Mouse (Mus musculus): ENCODE results near the gene Focad. TPM values are rescaled to one million over a fixed set of nuclear protein-coding genes. Genes with fewer than 3 reads are reported as not detected.
A peak's percentile ranks its signal among the peaks of the same experiment; 100 is the strongest.

Gene Focad
- total and polyA plus RNA-seq, 3 experiments: 9.5 to 15.3 (median 12.7) TPM

GRCm38 (mm10) chr4:88081885-88082284 is 12.5 kb upstream of the Focad start:
- no peak overlapping the region for H3K4me3 ChIP-seq
- H3K4me1 ChIP-seq (ENCODE audit: control insufficient read depth, insufficient read depth, low read length): peaks cover 2% of the 10 kb centered on the region
- intact Hi-C loops (cut with DNase I): no loop called here
- H3K79me2 ChIP-seq (replicated peaks; ENCODE audit: control insufficient read depth, insufficient read depth, low read length): no peaks in the 10 kb centered on the region
- DNase-seq: no peak
- no peak overlapping the region for H3K9ac ChIP-seq (ENCODE audit: low read depth, low read length)
- WGBS: 95% methylated on average over 3 of the region's 3 CpGs
- no peaks in the 10 kb centered on the region for H3K36me3 ChIP-seq (ENCODE audit: control insufficient read depth, insufficient read depth, low read length)
- no peak overlapping the region for H3K27ac ChIP-seq
- TF ChIP-seq EP300 (IDR thresholded peaks at IDR 0.05; ENCODE audit: insufficient read depth, low read depth, low read length) (no peak), CTCF (IDR thresholded peaks at IDR 0.05) (no peak), POLR2A (IDR thresholded peaks at IDR 0.05; ENCODE audit: insufficient read depth, low read depth, low read length) (no peak)
- H3K27me3 ChIP-seq (ENCODE audit: control insufficient read depth, insufficient read depth, low read length): no peaks in the 10 kb centered on the region

GRCm38 (mm10) chr4:88082381-88082780 is 12.0 kb upstream of the Focad start:
- no peak for DNase-seq
- Histone ChIP-seq H3K4me1 (ENCODE audit: control insufficient read depth, insufficient read depth, low read length) (peaks cover 2% of the 10 kb centered on the region), H3K27me3 (ENCODE audit: control insufficient read depth, insufficient read depth, low read length) (no peaks in the 10 kb centered on the region), H3K27ac (no peak overlapping the region), H3K9ac (ENCODE audit: low read depth, low read length) (no peak overlapping the region), H3K79me2 (replicated peaks; ENCODE audit: control insufficient read depth, insufficient read depth, low read length) (no peaks in the 10 kb centered on the region), H3K4me3 (no peak overlapping the region), H3K36me3 (ENCODE audit: control insufficient read depth, insufficient read depth, low read length) (no peaks in the 10 kb centered on the region)
- intact Hi-C loops (cut with DNase I): no loop called here
- TF ChIP-seq CTCF (IDR thresholded peaks at IDR 0.05): no peak
- no peak for TF ChIP-seq POLR2A (IDR thresholded peaks at IDR 0.05; ENCODE audit: insufficient read depth, low read depth, low read length)
- no peak for TF ChIP-seq EP300 (IDR thresholded peaks at IDR 0.05; ENCODE audit: insufficient read depth, low read depth, low read length)
- WGBS: 48% methylated on average over 4 of the region's 4 CpGs

- DNase-seq: no peak
- Histone ChIP-seq H3K27me3 (ENCODE audit: control insufficient read depth, insufficient read depth, low read length) (no peaks in the 10 kb centered on the region), H3K9ac (ENCODE audit: low read depth, low read length) (no peak overlapping the region), H3K36me3 (ENCODE audit: control insufficient read depth, insufficient read depth, low read length) (no peaks in the 10 kb centered on the region), H3K4me1 (ENCODE audit: control insufficient read depth, insufficient read depth, low read length) (peaks cover 2% of the 10 kb centered on the region), H3K79me2 (replicated peaks; ENCODE audit: control insufficient read depth, insufficient read depth, low read length) (no peaks in the 10 kb centered on the region), H3K4me3 (no peak overlapping the region), H3K27ac (no peak overlapping the region)
- WGBS: 50% methylated on average over 3 of the region's 3 CpGs
- intact Hi-C loops (cut with DNase I): no loop called here
- no peak for TF ChIP-seq POLR2A (IDR thresholded peaks at IDR 0.05; ENCODE audit: insufficient read depth, low read depth, low read length)
- no peak for TF ChIP-seq CTCF (IDR thresholded peaks at IDR 0.05)
- TF ChIP-seq EP300 (IDR thresholded peaks at IDR 0.05; ENCODE audit: insufficient read depth, low read depth, low read length): no peak
Measured at GRCm38 (mm10) chr4:88083781-88084180, 10.6 kb upstream of the Focad start.

GRCm38 (mm10) chr4:88090316-88090715 is 4.1 kb upstream of the Focad start:
- Histone ChIP-seq H3K36me3 (ENCODE audit: control insufficient read depth, insufficient read depth, low read length) (no peaks in the 10 kb centered on the region), H3K4me3 (no peak overlapping the region), H3K27me3 (ENCODE audit: control insufficient read depth, insufficient read depth, low read length) (no peaks in the 10 kb centered on the region), H3K27ac (no peak overlapping the region), H3K79me2 (replicated peaks; ENCODE audit: control insufficient read depth, insufficient read depth, low read length) (no peaks in the 10 kb centered on the region), H3K9ac (ENCODE audit: low read depth, low read length) (no peak overlapping the region), H3K4me1 (ENCODE audit: control insufficient read depth, insufficient read depth, low read length) (no peaks in the 10 kb centered on the region)
- intact Hi-C loops (cut with DNase I): loop anchor here (5.0 kb wide), 1 partner anchor 462 kb away; no protein-coding TSS in a partner anchor
- DNase-seq: no peak
- TF ChIP-seq CTCF (IDR thresholded peaks at IDR 0.05) (no peak), POLR2A (IDR thresholded peaks at IDR 0.05; ENCODE audit: insufficient read depth, low read depth, low read length) (no peak), EP300 (IDR thresholded peaks at IDR 0.05; ENCODE audit: insufficient read depth, low read depth, low read length) (no peak)
- WGBS: 67% methylated on average over 2 of the region's 2 CpGs

- no peak for TF ChIP-seq EP300 (IDR thresholded peaks at IDR 0.05; ENCODE audit: insufficient read depth, low read depth, low read length)
- no peak for TF ChIP-seq CTCF (IDR thresholded peaks at IDR 0.05)
- no peak for TF ChIP-seq POLR2A (IDR thresholded peaks at IDR 0.05; ENCODE audit: insufficient read depth, low read depth, low read length)
- Histone ChIP-seq H3K27me3 (ENCODE audit: control insufficient read depth, insufficient read depth, low read length) (no peaks in the 10 kb centered on the region), H3K9ac (ENCODE audit: low read depth, low read length) (peak overlapping the region; percentile 82), H3K79me2 (replicated peaks; ENCODE audit: control insufficient read depth, insufficient read depth, low read length) (no peaks in the 10 kb centered on the region), H3K4me1 (ENCODE audit: control insufficient read depth, insufficient read depth, low read length) (no peaks in the 10 kb centered on the region), H3K27ac (peak overlapping the region; percentile 77), H3K36me3 (ENCODE audit: control insufficient read depth, insufficient read depth, low read length) (no peaks in the 10 kb centered on the region), H3K4me3 (peak overlapping the region; percentile 77)
- WGBS: under 1% methylated on average over 30 of the region's 30 CpGs
- intact Hi-C loops (cut with DNase I): loop anchor here (1.0 to 5.0 kb wide), 2 partner anchors 62 to 457 kb away; partner anchors contain the start of gene Mllt3
- no peak for DNase-seq
Measured at GRCm38 (mm10) chr4:88094768-88095420, 465 bp downstream of the Focad start.

GRCm38 (mm10) chr4:88095693-88096092 is 1.3 kb downstream of the Focad start:
- Histone ChIP-seq H3K4me1 (ENCODE audit: control insufficient read depth, insufficient read depth, low read length) (no peaks in the 10 kb centered on the region), H3K27me3 (ENCODE audit: control insufficient read depth, insufficient read depth, low read length) (no peaks in the 10 kb centered on the region), H3K36me3 (ENCODE audit: control insufficient read depth, insufficient read depth, low read length) (no peaks in the 10 kb centered on the region), H3K9ac (ENCODE audit: low read depth, low read length) (no peak overlapping the region), H3K27ac (no peak overlapping the region), H3K4me3 (no peak overlapping the region), H3K79me2 (replicated peaks; ENCODE audit: control insufficient read depth, insufficient read depth, low read length) (peaks cover 1% of the 10 kb centered on the region; the same call in 1 of the 2 replicates)
- no peak for DNase-seq
- WGBS: 88% methylated on average over 2 of the region's 2 CpGs
- intact Hi-C loops (cut with DNase I): no loop called here
- TF ChIP-seq EP300 (IDR thresholded peaks at IDR 0.05; ENCODE audit: insufficient read depth, low read depth, low read length) (no peak), POLR2A (IDR thresholded peaks at IDR 0.05; ENCODE audit: insufficient read depth, low read depth, low read length) (no peak), CTCF (IDR thresholded peaks at IDR 0.05) (no peak)
